Mouse (Mus musculus) forebrain, embryonic 11.5 days (tissue): ENCODE measurements around the gene Abhd6. TPM values are rescaled to one million over a fixed set of nuclear protein-coding genes. Genes with fewer than 3 reads are reported as not detected.

Experiments
- ATAC-seq: fragments of 200-750 bp; cut with Nextera tagmentation; replicated peaks from 2 replicates; pipeline ENCODE4 v1.8.0; 2017; ENCODE audit warnings: moderate TSS enrichment; ENCODE audit not compliant: low FRiP score
- DNase-seq: peaks from one replicate; pipeline ENCODE4 v3.0.0-alpha.2; 2017; ENCODE audit warnings: low spot score
- H3K27ac ChIP-seq: fragments of 300-500 bp; sonication (generic); 2 replicates; pipeline ENCODE4 v1.5.1; 2014; ENCODE audit warnings: low read depth, low read length
- H3K27me3 ChIP-seq: fragments of 300-500 bp; sonication (generic); 2 replicates; pipeline ENCODE4 v1.6.1; 2014; ENCODE audit warnings: mild to moderate bottlenecking, low read length, mixed read lengths; ENCODE audit not compliant: control insufficient read depth, insufficient read depth
- H3K36me3 ChIP-seq: fragments of 300-500 bp; sonication (generic); 2 replicates; pipeline ENCODE4 v1.6.1; 2014; ENCODE audit warnings: mild to moderate bottlenecking, low read length, moderate library complexity, mixed read lengths; ENCODE audit not compliant: control insufficient read depth, insufficient read depth
- H3K4me1 ChIP-seq: fragments of 300-500 bp; sonication (generic); replicated peaks from 2 replicates; pipeline ENCODE4 v1.6.1; 2014; ENCODE audit warnings: low read length, mixed read lengths; ENCODE audit not compliant: control insufficient read depth, insufficient read depth
- H3K4me2 ChIP-seq: fragments of 300-500 bp; sonication (generic); 2 replicates; pipeline ENCODE4 v1.6.1; 2014; ENCODE audit warnings: low read depth, mild to moderate bottlenecking, low read length, moderate library complexity, mixed read lengths; ENCODE audit not compliant: severe bottlenecking
- H3K4me3 ChIP-seq: fragments of 300-500 bp; sonication (generic); 2 replicates; pipeline ENCODE4 v1.5.1; 2014; ENCODE audit warnings: low read depth, low read length
- H3K9ac ChIP-seq: fragments of 300-500 bp; sonication (generic); 2 replicates; pipeline ENCODE4 v1.6.1; 2014; ENCODE audit warnings: low read length
- H3K9me3 ChIP-seq: fragments of 300-500 bp; sonication (generic); 2 replicates; pipeline ENCODE4 v1.6.1; 2016; ENCODE audit warnings: low read length, mixed read lengths; ENCODE audit not compliant: control insufficient read depth
- WGBS: fragments of 180-500 bp; shearing (Covaris S2); extraction: QIAGEN DNeasy Blood & Tissue Kit; methylation state at CpG from one replicate; pipeline ENCODE4 v1.1.7; 2014; 5-methylcytosine and 5-hydroxymethylcytosine counted together
- polyA plus RNA-seq: library from polyadenylated mRNA; unstranded; fragments of >200 nt; fragmentation: Nextera tagmentation; extraction: Ambion mirVana; gene quantifications from 2 replicates; pipeline ENCODE4 v1.2.1, GENCODE M21; 2014

Abhd6 gene
- polyA plus RNA-seq, 1 experiment from 2014 or later, result 19.2 TPM

DNA sequence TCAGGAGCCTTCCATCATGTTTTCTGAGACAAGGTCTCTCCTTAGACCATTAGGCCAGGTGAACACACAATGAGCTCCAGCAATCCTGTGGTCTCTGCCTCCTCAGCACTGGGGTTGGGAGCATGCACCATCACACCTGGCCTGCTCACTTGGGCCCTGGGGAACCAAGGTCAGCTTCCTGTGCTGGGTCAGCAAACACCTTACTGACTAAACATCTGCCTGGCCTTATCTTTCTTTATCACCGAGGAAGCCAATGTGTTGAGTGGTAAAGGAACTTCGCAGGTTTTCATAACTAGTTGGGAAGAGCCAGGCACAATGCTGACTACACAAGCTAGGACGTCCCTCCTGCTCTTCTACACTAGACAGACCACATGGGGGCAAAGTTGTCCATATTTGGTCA is 12.7 kb upstream of the Abhd6 start:
- DNase-seq, result no peak
- no peaks in the 10 kb centered on the region for H3K4me1 ChIP-seq
- WGBS, result 84% methylated on average over 3 of the region's 3 CpGs

GRCm38 (mm10) chr14:7991108-7991776 is 11.5 kb upstream of the Abhd6 start:
- no peaks in the 10 kb centered on the region for H3K4me1 ChIP-seq
- ATAC-seq, result no peak
- DNase-seq, result no peak

More for the DNA sequence above, 12.7 kb upstream of the Abhd6 start:
- Histone ChIP-seq H3K9me3 (no peaks in the 10 kb centered on the region), H3K36me3 (no peaks in the 10 kb centered on the region), H3K9ac (no peak overlapping the region), H3K27ac (no peak overlapping the region), H3K4me3 (no peak overlapping the region), H3K4me2 (no peak overlapping the region), H3K27me3 (no peaks in the 10 kb centered on the region)
- ATAC-seq, result no peak

DNA sequence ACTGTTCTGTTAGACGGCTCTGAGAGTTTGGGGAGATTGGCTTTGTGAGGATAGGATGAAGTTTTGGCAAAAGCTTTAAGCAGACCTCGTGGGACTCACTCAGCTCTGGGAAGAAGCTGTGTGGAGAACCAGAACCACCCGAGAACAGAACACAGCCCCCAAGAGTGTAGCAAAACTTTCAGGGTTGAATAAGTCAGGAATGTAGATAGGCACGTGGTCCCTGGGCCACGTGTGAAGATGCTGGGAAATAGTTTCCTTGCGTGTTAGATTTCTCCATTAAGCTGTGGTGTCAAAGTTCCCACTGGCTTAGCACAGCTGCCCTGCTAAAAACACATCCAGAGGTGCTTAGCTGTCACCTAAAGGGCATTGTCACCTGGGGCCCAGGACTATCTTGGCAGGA is 10.5 kb upstream of the Abhd6 start:
- no peaks in the 10 kb centered on the region for H3K4me1 ChIP-seq
- WGBS, result 79% methylated on average over 6 of the region's 6 CpGs
- no peak overlapping the region for H3K4me2 ChIP-seq
- no peaks in the 10 kb centered on the region for H3K9me3 ChIP-seq
- no peak overlapping the region for H3K27ac ChIP-seq
- H3K36me3 ChIP-seq, result no peaks in the 10 kb centered on the region
- ATAC-seq (no peak), DNase-seq (no peak)
- no peak overlapping the region for H3K4me3 ChIP-seq
- no peaks in the 10 kb centered on the region for H3K27me3 ChIP-seq
- H3K9ac ChIP-seq, result no peak overlapping the region

More at GRCm38 (mm10) chr14:7991108-7991776, 11.5 kb upstream of the Abhd6 start:
- H3K4me2 ChIP-seq, result no peak overlapping the region
- 83% methylated on average over 5 of the region's 5 CpGs for WGBS
- H3K4me3 ChIP-seq, result no peak overlapping the region
- no peaks in the 10 kb centered on the region for H3K36me3 ChIP-seq
- H3K9me3 ChIP-seq, result no peaks in the 10 kb centered on the region
- no peak overlapping the region for H3K9ac ChIP-seq
- H3K27ac ChIP-seq, result no peak overlapping the region
- H3K27me3 ChIP-seq, result no peaks in the 10 kb centered on the region

GRCm38 (mm10) chr14:7994271-7994767 is 8.4 kb upstream of the Abhd6 start, which contains the start of gene Dnase1l3:
Gene Dnase1l3 (minus strand): TSS chr14:7994573.
- 77% methylated on average over 8 of the region's 8 CpGs for WGBS
- DNase-seq (no peak), ATAC-seq (no peak)
- Histone ChIP-seq H3K4me1 (no peaks in the 10 kb centered on the region), H3K4me2 (no peak within 1 kb of the TSS), H3K9ac (no peak within 1 kb of the TSS), H3K27me3 (peaks cover 4% of the 10 kb centered on the region; the same call in 1 of the 2 replicates), H3K36me3 (no peaks in the 10 kb centered on the region), H3K9me3 (no peaks in the 10 kb centered on the region), H3K4me3 (no peak within 1 kb of the TSS), H3K27ac (no peak within 1 kb of the TSS)

DNA sequence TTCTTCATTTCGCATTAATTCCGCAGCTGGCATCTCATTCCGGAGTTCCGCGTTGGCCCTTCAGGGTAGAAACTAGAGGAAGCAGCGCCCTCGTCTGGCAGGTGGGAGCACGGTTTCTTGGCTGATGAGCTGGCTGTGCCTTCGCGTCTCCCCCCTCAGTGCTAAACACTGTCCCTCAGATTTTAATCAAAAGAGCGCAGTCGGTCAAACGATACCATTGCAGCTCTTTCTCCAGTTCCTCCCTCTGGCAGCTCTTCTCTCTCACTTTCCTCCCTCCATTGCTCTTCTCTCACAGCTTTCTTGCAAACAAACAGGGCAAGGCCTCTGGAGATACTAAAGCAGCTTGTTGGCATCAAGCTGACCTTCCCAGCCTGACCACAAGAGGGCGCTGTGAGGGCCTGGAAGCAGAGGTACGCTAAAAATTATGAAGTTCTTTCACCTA is 5.4 kb upstream of the Abhd6 start:
- Histone ChIP-seq H3K36me3 (no peaks in the 10 kb centered on the region), H3K4me1 (no peaks in the 10 kb centered on the region), H3K27me3 (peaks cover 17% of the 10 kb centered on the region), H3K27ac (no peak overlapping the region), H3K4me2 (peak overlapping the region; percentile 42; the same call in 1 of the 2 replicates), H3K4me3 (peak overlapping the region; percentile 16; the same call in 1 of the 2 replicates), H3K9me3 (no peaks in the 10 kb centered on the region), H3K9ac (peak overlapping the region; percentile 39; the same call in 1 of the 2 replicates)
- DNase-seq, result peak; percentile 92
- whole genome bisulfite sequencing, result 2% methylated on average over 15 of the region's 15 CpGs
- peak; percentile 70 for ATAC-seq

GRCm38 (mm10) chr14:7999030-7999429 is 3.7 kb upstream of the Abhd6 start:
- no peaks in the 10 kb centered on the region for H3K36me3 ChIP-seq
- peaks cover 7% of the 10 kb centered on the region; the same call in 1 of the 2 replicates for H3K4me1 ChIP-seq
- H3K9ac ChIP-seq, result no peak overlapping the region
- H3K4me2 ChIP-seq, result no peak overlapping the region
- H3K27me3 ChIP-seq, result peaks cover 20% of the 10 kb centered on the region
- no peak overlapping the region for H3K27ac ChIP-seq
- H3K4me3 ChIP-seq, result no peak overlapping the region
- DNase-seq, result no peak
- H3K9me3 ChIP-seq, result no peaks in the 10 kb centered on the region
- 82% methylated on average over 3 of the region's 3 CpGs for WGBS
- no peak for ATAC-seq

GRCm38 (mm10) chr14:7999435-7999834 is 3.3 kb upstream of the Abhd6 start:
- Histone ChIP-seq H3K27me3 (peaks cover 20% of the 10 kb centered on the region), H3K4me1 (peaks cover 8% of the 10 kb centered on the region; the same call in 1 of the 2 replicates), H3K9ac (no peak overlapping the region), H3K9me3 (no peaks in the 10 kb centered on the region), H3K4me2 (no peak overlapping the region), H3K36me3 (no peaks in the 10 kb centered on the region), H3K27ac (no peak overlapping the region), H3K4me3 (no peak overlapping the region)
- no peak for DNase-seq
- WGBS, result 83% methylated on average over 5 of the region's 5 CpGs
- no peak for ATAC-seq

DNA sequence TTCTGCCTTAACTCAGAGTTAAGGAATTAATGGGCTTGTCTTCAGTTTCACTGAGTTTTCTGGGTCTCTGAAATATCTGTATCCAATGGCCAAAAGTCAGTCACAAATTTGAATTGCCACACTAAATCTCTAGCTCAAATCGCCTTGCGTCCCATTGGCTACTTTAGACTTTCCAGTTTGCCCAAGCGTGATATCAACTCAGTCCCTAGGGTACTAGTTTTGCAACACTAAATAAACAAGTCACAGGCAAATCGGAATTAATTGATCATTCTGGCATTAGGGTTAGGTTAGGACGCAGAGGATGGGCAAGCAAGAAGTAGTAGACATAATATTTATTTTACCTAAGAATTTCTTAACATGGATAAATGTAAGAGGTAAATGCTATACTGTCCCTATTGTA is 2.5 kb upstream of the Abhd6 start:
- no peak overlapping the region for H3K4me2 ChIP-seq
- no peak for ATAC-seq
- no peaks in the 10 kb centered on the region for H3K36me3 ChIP-seq
- H3K4me3 ChIP-seq, result no peak overlapping the region
- H3K27ac ChIP-seq, result no peak overlapping the region
- H3K27me3 ChIP-seq, result peaks cover 20% of the 10 kb centered on the region
- no peak overlapping the region for H3K9ac ChIP-seq
- peaks cover 8% of the 10 kb centered on the region; the same call in 1 of the 2 replicates for H3K4me1 ChIP-seq
- no peaks in the 10 kb centered on the region for H3K9me3 ChIP-seq
- DNase-seq, result no peak
- 88% methylated on average over 5 of the region's 5 CpGs for WGBS
